Mouse (Mus musculus): ENCODE measurements around the gene Actb.

GRCm38 (mm10) chr5:142854877-142855276, 51.7 kb downstream of the Actb start:
- TF ChIP-seq CTCF (conservative IDR thresholded peaks at IDR 0.05; ENCODE audit: insufficient read depth, insufficient read length, low read depth, low read length) (peak; percentile 63), POLR2A (IDR thresholded peaks at IDR 0.05; ENCODE audit: low read depth, low read length) (no peak)

Measured in kidney, adult 2 months (tissue).